ENCODE assay signal across 13 mouse cellular contexts in the genomic region with DNA sequence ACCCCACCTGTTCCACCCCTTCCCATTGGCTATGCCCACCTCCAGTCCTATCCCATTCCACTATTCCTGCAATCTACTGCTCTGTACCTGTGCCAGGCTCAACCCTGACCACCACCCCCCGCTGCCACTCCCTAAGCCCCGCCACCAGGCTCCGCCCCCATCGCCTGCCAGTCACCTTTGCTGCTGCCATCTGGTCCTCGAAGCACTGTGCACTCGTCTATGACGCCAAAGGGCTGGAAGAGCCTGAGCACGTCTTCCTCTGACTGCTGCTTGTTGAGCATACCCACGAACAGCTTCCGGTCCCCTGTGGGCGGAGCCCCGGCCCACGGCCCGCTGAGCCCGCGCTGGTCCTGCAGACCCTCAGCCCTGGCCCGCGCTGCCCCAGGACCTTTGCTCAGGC. TPM values are rescaled to one million over a fixed set of nuclear protein-coding genes. Genes with fewer than 3 reads are reported as not detected.
A peak's percentile ranks its signal among the peaks of the same experiment; 100 is the strongest.
DNase-seq lines count a peak whose midpoint lies in the region; ATAC-seq lines count a peak whose summit lies in the region.
"Had no signal": no experiment of that assay in that cellular context is flagged by ENCODE, and none has a peak within 500 bp of the region (broad histone marks: within the 10 kb centered on the region; RNA-seq: fewer than 3 reads in every experiment).

No protein-coding gene starts in this region.

- peaks cover 97% of the 10 kb centered on the region for H3K27me3 ChIP-seq in hindbrain, embryonic 10.5 days (ENCODE audit: insufficient read depth, poor library complexity, severe bottlenecking)
- peaks cover 4% of the 10 kb centered on the region; the same call in 1 of the 2 replicates for H3K27me3 ChIP-seq in hindbrain, embryonic 16.5 days (replicated peaks; ENCODE audit: control insufficient read depth, insufficient read depth, low read length)
- H3K27me3 ChIP-seq in embryonic facial prominence, embryonic 15.5 days, result peaks cover 62% of the 10 kb centered on the region
- H3K27me3 ChIP-seq in intestine, embryonic 16.5 days (replicated peaks; ENCODE audit: control insufficient read depth, insufficient read depth, low read length), result peaks cover 44% of the 10 kb centered on the region

- no peak for DNase-seq in hindbrain, embryonic 10.5 days (ENCODE audit: low spot score)
- peak; percentile 63 for DNase-seq in right cerebral cortex, postnatal 25 days
- DNase-seq in right cerebral cortex, postnatal 4 days, result no peak
- peak; percentile 73 for DNase-seq in thymus, postnatal 4 days
- no peak for DNase-seq in cerebellum, adult 8-10 months
- DNase-seq: embryo, embryonic 11 days; liver; lung, postnatal 14 days; retina, postnatal 1 day had no signal

- no peaks in the 10 kb centered on the region for H3K36me3 ChIP-seq in hindbrain, embryonic 10.5 days
- H3K36me3 ChIP-seq in hindbrain, embryonic 16.5 days (ENCODE audit: control insufficient read depth, insufficient read depth, low read length), result peaks cover 28% of the 10 kb centered on the region
- H3K36me3 ChIP-seq in embryonic facial prominence, embryonic 15.5 days, result no peaks in the 10 kb centered on the region
- H3K36me3 ChIP-seq in intestine, embryonic 16.5 days (ENCODE audit: control insufficient read depth, insufficient read depth, low read length), result no peaks in the 10 kb centered on the region

- peaks cover 42% of the 10 kb centered on the region for H3K4me1 ChIP-seq in hindbrain, embryonic 10.5 days (replicated peaks)
- H3K4me1 ChIP-seq in hindbrain, embryonic 16.5 days (ENCODE audit: control insufficient read depth, insufficient read depth, low read depth, low read length), result peaks cover 26% of the 10 kb centered on the region
- H3K4me1 ChIP-seq in embryonic facial prominence, embryonic 15.5 days, result peaks cover 5% of the 10 kb centered on the region; the same call in 1 of the 2 replicates
- no peaks in the 10 kb centered on the region for H3K4me1 ChIP-seq in intestine, embryonic 16.5 days (ENCODE audit: control insufficient read depth, insufficient read depth, low read length)

- H3K4me2 ChIP-seq in hindbrain, embryonic 16.5 days (ENCODE audit: low read length), result no peak overlapping the region
- H3K4me2 ChIP-seq in embryonic facial prominence, embryonic 15.5 days (replicated peaks), result no peak overlapping the region
- H3K4me2 ChIP-seq in intestine, embryonic 16.5 days (ENCODE audit: low read depth, low read length), result no peak overlapping the region
- H3K4me2 ChIP-seq: hindbrain, embryonic 12.5 days had no signal

- 0 out of 2 replicates have a peak overlapping the region, but pooled peaks have one; percentile 9 for H3K4me3 ChIP-seq in hindbrain, embryonic 10.5 days
- no peak overlapping the region for H3K4me3 ChIP-seq in hindbrain, embryonic 16.5 days (ENCODE audit: low read length)
- H3K4me3 ChIP-seq in embryonic facial prominence, embryonic 15.5 days (replicated peaks), result no peak overlapping the region
- no peak overlapping the region for H3K4me3 ChIP-seq in intestine, embryonic 16.5 days (ENCODE audit: low read length)
- H3K4me3 ChIP-seq: hindbrain, embryonic 12.5 days had no signal

- H3K9me3 ChIP-seq in hindbrain, embryonic 10.5 days, result no peaks in the 10 kb centered on the region
- no peaks in the 10 kb centered on the region for H3K9me3 ChIP-seq in hindbrain, embryonic 16.5 days (ENCODE audit: control insufficient read depth, low read length)
- H3K9me3 ChIP-seq in embryonic facial prominence, embryonic 15.5 days (replicated peaks), result no peaks in the 10 kb centered on the region
- no peaks in the 10 kb centered on the region for H3K9me3 ChIP-seq in intestine, embryonic 16.5 days (ENCODE audit: control insufficient read depth, low read length)
- H3K9me3 ChIP-seq: hindbrain, embryonic 12.5 days had no signal

- H3K9ac ChIP-seq in hindbrain, embryonic 16.5 days (ENCODE audit: low read depth, low read length), result no peak overlapping the region
- H3K9ac ChIP-seq in embryonic facial prominence, embryonic 15.5 days, result no peak overlapping the region
- H3K9ac ChIP-seq in intestine, embryonic 16.5 days (ENCODE audit: low read depth, low read length), result no peak overlapping the region
- H3K9ac ChIP-seq: hindbrain, embryonic 12.5 days had no signal

- 56% methylated on average over 18 of the region's 18 CpGs for WGBS in hindbrain, embryonic 10.5 days
- 49% methylated on average over 18 of the region's 18 CpGs for WGBS in hindbrain, embryonic 16.5 days
- 53% methylated on average over 18 of the region's 18 CpGs for WGBS in embryonic facial prominence, embryonic 15.5 days
- WGBS in intestine, embryonic 16.5 days, result 45% methylated on average over 18 of the region's 18 CpGs

- H3K27ac ChIP-seq in hindbrain, embryonic 10.5 days, result 0 out of 2 replicates have a peak overlapping the region, but pooled peaks have one; percentile 8
- H3K27ac ChIP-seq in hindbrain, embryonic 16.5 days (ENCODE audit: low read depth, low read length), result no peak overlapping the region
- H3K27ac ChIP-seq in embryonic facial prominence, embryonic 15.5 days (replicated peaks), result no peak overlapping the region
- no peak overlapping the region for H3K27ac ChIP-seq in intestine, embryonic 16.5 days (ENCODE audit: low read length)
- H3K27ac ChIP-seq: hindbrain, embryonic 12.5 days had no signal

- no peak for ATAC-seq in hindbrain, embryonic 16.5 days
- 0 out of 2 replicates have a peak, but pooled peaks have one; percentile 7 for ATAC-seq in embryonic facial prominence, embryonic 15.5 days (ENCODE audit: insufficient number of reproducible peaks, low FRiP score, low TSS enrichment, low read depth)
- no peak for ATAC-seq in intestine, embryonic 16.5 days

RNA-seq across cellular contexts. Expression of a gene that starts 12.1 kb away (rescaled TPM):
- polyA plus RNA-seq in hindbrain, embryonic 10.5 days (2016; fragmentation: Nextera tagmentation; extraction: Ambion mirVana), result 3.1 and 12.9 TPM in 2 replicates
- 60.1 and 63.6 TPM in 2 replicates for polyA plus RNA-seq in hindbrain, embryonic 16.5 days (2015; fragmentation: Nextera tagmentation; extraction: Ambion mirVana)
- 1.4 and 1.6 TPM in 2 replicates for polyA plus RNA-seq in embryonic facial prominence, embryonic 15.5 days (2015; fragmentation: Nextera tagmentation; extraction: Ambion mirVana)
- polyA plus RNA-seq in intestine, embryonic 16.5 days (2015; fragmentation: Nextera tagmentation; extraction: Ambion mirVana), result 1.4 and 1.5 TPM in 2 replicates

RNA-seq across cellular contexts. Expression of a gene that starts 15.0 kb away (rescaled TPM):
- polyA plus RNA-seq in hindbrain, embryonic 10.5 days (2016; fragmentation: Nextera tagmentation; extraction: Ambion mirVana), result 10.5 and 16.0 TPM in 2 replicates
- 24.5 and 34.5 TPM in 2 replicates for polyA plus RNA-seq in hindbrain, embryonic 16.5 days (2015; fragmentation: Nextera tagmentation; extraction: Ambion mirVana)
- 138 and 139 TPM in 2 replicates for polyA plus RNA-seq in embryonic facial prominence, embryonic 15.5 days (2015; fragmentation: Nextera tagmentation; extraction: Ambion mirVana)
- 49.8 and 55.8 TPM in 2 replicates for polyA plus RNA-seq in intestine, embryonic 16.5 days (2015; fragmentation: Nextera tagmentation; extraction: Ambion mirVana)

RNA-seq across cellular contexts. Expression of a gene that starts 25.7 kb away (rescaled TPM):
- polyA plus RNA-seq in hindbrain, embryonic 10.5 days (2016; fragmentation: Nextera tagmentation; extraction: Ambion mirVana), result 87.4 and 92.6 TPM in 2 replicates
- 68.9 and 82.7 TPM in 2 replicates for polyA plus RNA-seq in hindbrain, embryonic 16.5 days (2015; fragmentation: Nextera tagmentation; extraction: Ambion mirVana)
- polyA plus RNA-seq in embryonic facial prominence, embryonic 15.5 days (2015; fragmentation: Nextera tagmentation; extraction: Ambion mirVana), result 81.9 and 89.1 TPM in 2 replicates
- polyA plus RNA-seq in intestine, embryonic 16.5 days (2015; fragmentation: Nextera tagmentation; extraction: Ambion mirVana), result 126 and 137 TPM in 2 replicates

RNA-seq across cellular contexts. Expression of a gene that starts 29.5 kb away (rescaled TPM):
- 0.39 and 0.42 TPM in 2 replicates for polyA plus RNA-seq in hindbrain, embryonic 10.5 days (2016; fragmentation: Nextera tagmentation; extraction: Ambion mirVana)
- polyA plus RNA-seq in hindbrain, embryonic 16.5 days (2015; fragmentation: Nextera tagmentation; extraction: Ambion mirVana), result 0.65 and 0.79 TPM in 2 replicates
- polyA plus RNA-seq in embryonic facial prominence, embryonic 15.5 days (2015; fragmentation: Nextera tagmentation; extraction: Ambion mirVana), result 0.77 and 1.1 TPM in 2 replicates
- 0.86 and 0.99 TPM in 2 replicates for polyA plus RNA-seq in intestine, embryonic 16.5 days (2015; fragmentation: Nextera tagmentation; extraction: Ambion mirVana)

RNA-seq across cellular contexts. Expression of a gene that starts 53.6 kb away (rescaled TPM):
- 0.63 and 1.6 TPM in 2 replicates for polyA plus RNA-seq in hindbrain, embryonic 10.5 days (2016; fragmentation: Nextera tagmentation; extraction: Ambion mirVana)
- 0.81 and 1.1 TPM in 2 replicates for polyA plus RNA-seq in hindbrain, embryonic 16.5 days (2015; fragmentation: Nextera tagmentation; extraction: Ambion mirVana)
- 4.9 and 6.4 TPM in 2 replicates for polyA plus RNA-seq in embryonic facial prominence, embryonic 15.5 days (2015; fragmentation: Nextera tagmentation; extraction: Ambion mirVana)
- 1.1 and 1.5 TPM in 2 replicates for polyA plus RNA-seq in intestine, embryonic 16.5 days (2015; fragmentation: Nextera tagmentation; extraction: Ambion mirVana)

Comparison
In these comparisons a context has a peak if more than half of its experiments do, and no peak if none do; other contexts are left out.
1. DNase-seq: peak in right cerebral cortex, postnatal 25 days (single experiment) and thymus, postnatal 4 days (single experiment); none in hindbrain, embryonic 10.5 days (single experiment), right cerebral cortex, postnatal 4 days (single experiment) and cerebellum, adult 8-10 months (single experiment).